Mouse (Mus musculus) liver, embryonic 16.5 days (tissue): ENCODE data around the gene Des. TPM values are rescaled to one million over a fixed set of nuclear protein-coding genes. Genes with fewer than 3 reads are reported as not detected.

Experiments
- ATAC-seq: fragments of 200-750 bp; cut with Nextera tagmentation; 2 replicates; pipeline ENCODE4 v1.8.0; 2017; ENCODE audit warnings: low read depth, mild to moderate bottlenecking, moderate number of reproducible peaks, moderate library complexity
- H3K27ac ChIP-seq: fragments of 300-500 bp; sonication (generic); 2 replicates; pipeline ENCODE4 v1.5.1; 2014; ENCODE audit warnings: mild to moderate bottlenecking, low read length
- H3K27me3 ChIP-seq: fragments of 300-500 bp; sonication (generic); 2 replicates; pipeline ENCODE4 v1.6.1; 2014; ENCODE audit warnings: low read depth, low read length, mixed read lengths; ENCODE audit not compliant: control insufficient read depth, insufficient read depth
- H3K36me3 ChIP-seq: fragments of 300-500 bp; sonication (generic); 2 replicates; pipeline ENCODE4 v1.6.1; 2014; ENCODE audit warnings: mild to moderate bottlenecking; ENCODE audit not compliant: control insufficient read depth, insufficient read depth
- H3K4me1 ChIP-seq: fragments of 300-500 bp; sonication (generic); 2 replicates; pipeline ENCODE4 v1.6.1; 2014; ENCODE audit warnings: low read depth, low read length, mixed read lengths; ENCODE audit not compliant: control insufficient read depth
- H3K4me2 ChIP-seq: fragments of 300-500 bp; sonication (generic); 2 replicates; pipeline ENCODE4 v1.6.1; 2014; ENCODE audit warnings: low read depth, low read length, mixed read lengths
- H3K4me3 ChIP-seq: fragments of 300-500 bp; sonication (generic); 2 replicates; pipeline ENCODE4 v1.5.1; 2014; ENCODE audit warnings: low read depth, mild to moderate bottlenecking, low read length
- H3K9ac ChIP-seq: fragments of 300-500 bp; sonication (generic); 2 replicates; pipeline ENCODE4 v1.6.1; 2014; ENCODE audit warnings: low read depth, low read length
- H3K9me3 ChIP-seq: fragments of 300-500 bp; sonication (generic); replicated peaks from 2 replicates; pipeline ENCODE4 v1.6.1; 2016; ENCODE audit warnings: low read length; ENCODE audit not compliant: control insufficient read depth
- WGBS: fragments of 180-500 bp; shearing (Covaris S2); extraction: QIAGEN DNeasy Blood & Tissue Kit; methylation state at CpG from one replicate; pipeline ENCODE4 v1.1.7; 2014; ENCODE audit not compliant: insufficient replicate concordance; 5-methylcytosine and 5-hydroxymethylcytosine counted together
- polyA plus RNA-seq: library from polyadenylated mRNA; unstranded; fragments of >200 nt; fragmentation: Nextera tagmentation; extraction: Ambion mirVana; gene quantifications from 2 replicates; pipeline ENCODE4 v1.2.1, GENCODE M21; 2015

Gene Des
- polyA plus RNA-seq, 1 experiment from 2014 or later: 13.9 TPM

DNA sequence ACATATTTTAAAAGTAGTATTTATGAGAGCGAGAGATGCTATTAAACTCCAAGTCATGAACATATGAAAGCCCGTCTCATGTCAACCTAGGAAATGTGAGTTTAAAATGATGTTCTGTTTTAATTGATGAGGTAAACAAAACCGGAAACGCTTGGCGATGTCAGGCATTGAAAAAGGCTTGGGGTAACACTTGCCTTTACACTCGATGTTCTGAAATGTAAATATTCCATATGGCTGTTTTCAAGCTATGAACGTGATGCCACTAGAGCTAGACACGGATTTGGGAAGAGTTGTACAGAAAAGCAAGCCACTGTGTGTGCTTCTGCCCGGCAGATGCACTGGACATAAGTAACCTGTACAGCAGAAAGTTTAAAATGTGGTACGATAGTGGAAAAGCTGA, 41.0 kb upstream of the Des start:
- Histone ChIP-seq H3K9me3 (no peaks in the 10 kb centered on the region), H3K4me2 (no peak overlapping the region), H3K4me1 (peaks cover 17% of the 10 kb centered on the region), H3K36me3 (no peaks in the 10 kb centered on the region; the same call in 1 of the 2 replicates), H3K27ac (no peak overlapping the region), H3K27me3 (no peaks in the 10 kb centered on the region), H3K4me3 (no peak overlapping the region), H3K9ac (no peak overlapping the region)
- ATAC-seq: no peak
- 76% methylated on average over 10 of the region's 10 CpGs for WGBS

DNA sequence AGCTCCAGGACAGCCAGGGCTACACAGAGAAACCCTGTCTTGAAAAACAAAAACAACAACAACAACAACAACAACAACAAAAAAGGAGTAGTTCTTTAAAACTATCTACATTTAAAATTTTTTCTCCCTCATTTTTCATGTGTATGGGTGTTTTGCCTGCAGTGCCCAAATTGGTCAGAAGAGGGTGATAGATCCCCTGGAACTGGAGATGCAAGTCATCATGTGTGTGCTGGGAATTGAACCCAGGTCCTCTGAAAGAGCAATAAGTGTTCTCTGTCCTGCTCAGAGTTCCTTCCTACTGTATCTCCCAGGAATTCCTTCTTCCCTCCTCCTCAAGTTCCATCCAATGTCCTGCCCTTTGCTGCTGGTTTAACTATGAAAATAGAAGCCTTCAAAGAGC, 32.7 kb upstream of the Des start:
- H3K9ac ChIP-seq: no peak overlapping the region
- H3K9me3 ChIP-seq: no peaks in the 10 kb centered on the region
- no peaks in the 10 kb centered on the region for H3K27me3 ChIP-seq
- H3K4me2 ChIP-seq: no peak overlapping the region
- H3K4me1 ChIP-seq: no peaks in the 10 kb centered on the region
- H3K27ac ChIP-seq: no peak overlapping the region
- ATAC-seq: no peak
- H3K36me3 ChIP-seq: no peaks in the 10 kb centered on the region
- no peak overlapping the region for H3K4me3 ChIP-seq

DNA sequence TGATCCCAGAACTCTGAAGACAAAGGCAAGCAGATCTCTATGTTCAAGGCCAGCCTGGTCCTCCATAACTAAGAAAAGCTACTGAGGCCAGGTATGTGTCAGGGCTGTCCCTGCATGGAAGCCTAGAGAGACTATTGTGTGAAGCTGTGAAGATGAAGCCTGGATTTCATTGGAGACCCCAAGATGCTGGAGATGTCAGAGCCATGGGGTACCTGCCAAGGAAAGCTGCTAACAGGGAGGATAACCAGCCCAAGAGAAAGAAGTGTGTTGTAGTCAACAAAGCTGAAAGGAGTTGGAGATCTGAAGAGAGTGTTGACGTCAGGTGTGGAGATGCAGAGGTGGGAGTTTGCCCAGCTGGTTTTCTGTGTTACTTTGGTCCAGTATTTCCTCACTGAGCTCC, 28.9 kb upstream of the Des start:
- no peaks in the 10 kb centered on the region for H3K27me3 ChIP-seq
- 42% methylated on average over 1 of the region's 1 CpGs for WGBS
- ATAC-seq: no peak

GRCm38 (mm10) chr1:75336461-75336860, 23.7 kb upstream of the Des start:
- no peak for ATAC-seq
- 38% methylated on average over 3 of the region's 3 CpGs for WGBS

More for the DNA sequence above, 28.9 kb upstream of the Des start:
- Histone ChIP-seq H3K9ac (no peak overlapping the region), H3K4me3 (no peak overlapping the region), H3K9me3 (no peaks in the 10 kb centered on the region), H3K4me2 (no peak overlapping the region), H3K36me3 (no peaks in the 10 kb centered on the region), H3K4me1 (no peaks in the 10 kb centered on the region), H3K27ac (no peak overlapping the region)

GRCm38 (mm10) chr1:75337097-75337496, 23.0 kb upstream of the Des start:
- Histone ChIP-seq H3K36me3 (no peaks in the 10 kb centered on the region), H3K4me3 (no peak overlapping the region), H3K9ac (no peak overlapping the region), H3K27me3 (peaks cover 5% of the 10 kb centered on the region; the same call in 1 of the 2 replicates), H3K9me3 (no peaks in the 10 kb centered on the region), H3K27ac (no peak overlapping the region), H3K4me1 (no peaks in the 10 kb centered on the region), H3K4me2 (no peak overlapping the region)
- 35% methylated on average over 9 of the region's 9 CpGs for WGBS
- ATAC-seq: no peak

More at GRCm38 (mm10) chr1:75336461-75336860, 23.7 kb upstream of the Des start:
- H3K27me3 ChIP-seq: no peaks in the 10 kb centered on the region
- no peak overlapping the region for H3K4me2 ChIP-seq
- H3K36me3 ChIP-seq: no peaks in the 10 kb centered on the region
- no peaks in the 10 kb centered on the region for H3K4me1 ChIP-seq
- no peak overlapping the region for H3K4me3 ChIP-seq
- H3K27ac ChIP-seq: no peak overlapping the region
- H3K9me3 ChIP-seq: no peaks in the 10 kb centered on the region
- H3K9ac ChIP-seq: no peak overlapping the region

- no peak for ATAC-seq
- Histone ChIP-seq H3K9ac (no peak overlapping the region), H3K4me2 (no peak overlapping the region)
These were observed 21.9 kb upstream of the Des start for GRCm38 (mm10) chr1:75338091-75338694.

GRCm38 (mm10) chr1:75339337-75339736, 20.8 kb upstream of the Des start:
- Histone ChIP-seq H3K4me3 (no peak overlapping the region), H3K27me3 (peaks cover 7% of the 10 kb centered on the region; the same call in 1 of the 2 replicates), H3K27ac (no peak overlapping the region), H3K9me3 (no peaks in the 10 kb centered on the region), H3K4me2 (no peak overlapping the region), H3K36me3 (no peaks in the 10 kb centered on the region), H3K4me1 (no peaks in the 10 kb centered on the region), H3K9ac (no peak overlapping the region)
- WGBS: 63% methylated on average over 9 of the region's 9 CpGs
- no peak for ATAC-seq

More at GRCm38 (mm10) chr1:75338091-75338694, 21.9 kb upstream of the Des start:
- H3K27ac ChIP-seq: no peak overlapping the region
- no peaks in the 10 kb centered on the region for H3K4me1 ChIP-seq
- no peak overlapping the region for H3K4me3 ChIP-seq
- WGBS: 32% methylated on average over 11 of the region's 11 CpGs
- no peaks in the 10 kb centered on the region for H3K36me3 ChIP-seq
- H3K9me3 ChIP-seq: no peaks in the 10 kb centered on the region
- peaks cover 7% of the 10 kb centered on the region; the same call in 1 of the 2 replicates for H3K27me3 ChIP-seq

GRCm38 (mm10) chr1:75340519-75340918, 19.6 kb upstream of the Des start:
- peaks cover 7% of the 10 kb centered on the region; the same call in 1 of the 2 replicates for H3K27me3 ChIP-seq
- WGBS: 47% methylated on average over 2 of the region's 2 CpGs

GRCm38 (mm10) chr1:75342874-75343416, 17.2 kb upstream of the Des start:
- peaks cover 7% of the 10 kb centered on the region; the same call in 1 of the 2 replicates for H3K27me3 ChIP-seq

More at GRCm38 (mm10) chr1:75340519-75340918, 19.6 kb upstream of the Des start:
- no peaks in the 10 kb centered on the region for H3K9me3 ChIP-seq
- H3K4me3 ChIP-seq: no peak overlapping the region
- ATAC-seq: no peak
- H3K4me2 ChIP-seq: no peak overlapping the region
- no peak overlapping the region for H3K27ac ChIP-seq
- no peak overlapping the region for H3K9ac ChIP-seq
- no peaks in the 10 kb centered on the region for H3K4me1 ChIP-seq
- no peaks in the 10 kb centered on the region for H3K36me3 ChIP-seq

More at GRCm38 (mm10) chr1:75342874-75343416, 17.2 kb upstream of the Des start:
- H3K9me3 ChIP-seq: no peaks in the 10 kb centered on the region
- no peak overlapping the region for H3K9ac ChIP-seq
- H3K4me2 ChIP-seq: no peak overlapping the region
- H3K4me1 ChIP-seq: no peaks in the 10 kb centered on the region
- WGBS: 2% methylated on average over 8 of the region's 8 CpGs
- no peak overlapping the region for H3K4me3 ChIP-seq
- no peak overlapping the region for H3K27ac ChIP-seq
- H3K36me3 ChIP-seq: no peaks in the 10 kb centered on the region
- no peak for ATAC-seq
